Mouse (Mus musculus) forebrain, embryonic 12.5 days (tissue): Measurements from ENCODE around the gene Crip1. TPM values are rescaled to one million over a fixed set of nuclear protein-coding genes. Genes with fewer than 3 reads are reported as not detected.

Experiments
- ATAC-seq: fragments of 200-750 bp; cut with Nextera tagmentation; 2 replicates; pipeline ENCODE4 v1.8.0; 2017; ENCODE audit warnings: moderate TSS enrichment; ENCODE audit not compliant: low FRiP score
- H3K27ac ChIP-seq: fragments of 300-500 bp; sonication (generic); 2 replicates; pipeline ENCODE4 v1.5.1; 2016; ENCODE audit warnings: mild to moderate bottlenecking
- H3K27me3 ChIP-seq: fragments of 300-500 bp; sonication (generic); 2 replicates; pipeline ENCODE4 v1.6.1; 2016; ENCODE audit warnings: mild to moderate bottlenecking
- H3K36me3 ChIP-seq: fragments of 300-500 bp; sonication (generic); replicated peaks from 2 replicates; pipeline ENCODE4 v1.6.1; 2016; ENCODE audit warnings: mild to moderate bottlenecking
- H3K4me1 ChIP-seq: fragments of 300-500 bp; sonication (generic); 2 replicates; pipeline ENCODE4 v1.6.1; 2016
- H3K4me2 ChIP-seq: fragments of 300-500 bp; sonication (generic); 2 replicates; pipeline ENCODE4 v1.6.1; 2016; ENCODE audit warnings: mild to moderate bottlenecking, moderate library complexity
- H3K4me3 ChIP-seq: fragments of 300-500 bp; sonication (generic); replicated peaks from 2 replicates; pipeline ENCODE4 v1.5.1; 2016; ENCODE audit warnings: mild to moderate bottlenecking
- H3K9ac ChIP-seq: fragments of 300-500 bp; sonication (generic); 2 replicates; pipeline ENCODE4 v1.6.1; 2016; ENCODE audit warnings: mild to moderate bottlenecking
- H3K9me3 ChIP-seq: fragments of 300-500 bp; sonication (generic); 2 replicates; pipeline ENCODE4 v1.6.1; 2016
- WGBS: fragments of 180-500 bp; shearing (Covaris S2); methylation state at CpG from one replicate; pipeline ENCODE4 v1.1.7; 2016; 5-methylcytosine and 5-hydroxymethylcytosine counted together
- polyA plus RNA-seq: library from polyadenylated mRNA; unstranded; fragments of >200 nt; fragmentation: Nextera tagmentation; extraction: Ambion mirVana; gene quantifications from 2 replicates; pipeline ENCODE4 v1.2.1, GENCODE M21; 2016

Crip1 gene
- polyA plus RNA-seq, 1 experiment from 2014 or later: 62.0 TPM

DNA sequence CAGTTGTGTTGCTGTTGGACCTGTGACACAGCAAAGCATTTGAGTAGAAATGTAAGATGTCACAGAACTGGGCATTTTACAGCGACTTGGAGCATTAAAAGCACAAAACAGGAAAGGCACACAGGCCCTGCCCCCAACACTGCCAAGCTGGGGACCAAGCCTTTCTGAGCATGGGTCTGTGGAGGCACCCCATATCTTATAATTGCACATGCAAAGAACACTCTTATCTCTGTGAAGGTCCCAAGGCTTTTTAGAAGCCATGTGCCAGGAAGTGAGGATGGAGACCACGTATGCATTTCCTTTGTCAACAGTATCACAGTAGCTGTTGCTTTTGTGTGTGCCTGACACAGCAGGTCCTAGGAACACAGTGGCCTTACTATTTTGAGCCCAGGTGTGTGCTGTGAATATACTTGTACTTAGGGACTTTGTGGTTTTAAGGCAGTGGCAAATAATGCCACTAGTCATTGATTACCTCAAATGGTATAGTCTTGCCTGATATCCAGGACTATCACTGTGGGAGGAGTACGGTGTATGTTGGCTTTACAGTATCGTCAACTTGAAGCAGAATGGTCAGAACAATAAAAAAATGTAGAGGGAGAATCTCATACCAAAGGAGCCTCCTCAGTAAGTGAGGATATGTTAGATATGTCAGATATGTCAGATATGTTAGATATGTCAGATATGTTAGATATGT lies 38.5 kb upstream of the Crip1 start:
- H3K4me2 ChIP-seq: no peak overlapping the region
- H3K27ac ChIP-seq: no peak overlapping the region
- H3K4me3 ChIP-seq: no peak overlapping the region
- WGBS: 87% methylated on average over 4 of the region's 4 CpGs
- no peaks in the 10 kb centered on the region for H3K9me3 ChIP-seq
- no peak overlapping the region for H3K9ac ChIP-seq
- peaks cover 20% of the 10 kb centered on the region for H3K36me3 ChIP-seq
- H3K4me1 ChIP-seq: peaks cover 6% of the 10 kb centered on the region; the same call in 1 of the 2 replicates
- no peaks in the 10 kb centered on the region for H3K27me3 ChIP-seq
- ATAC-seq: no peak

DNA sequence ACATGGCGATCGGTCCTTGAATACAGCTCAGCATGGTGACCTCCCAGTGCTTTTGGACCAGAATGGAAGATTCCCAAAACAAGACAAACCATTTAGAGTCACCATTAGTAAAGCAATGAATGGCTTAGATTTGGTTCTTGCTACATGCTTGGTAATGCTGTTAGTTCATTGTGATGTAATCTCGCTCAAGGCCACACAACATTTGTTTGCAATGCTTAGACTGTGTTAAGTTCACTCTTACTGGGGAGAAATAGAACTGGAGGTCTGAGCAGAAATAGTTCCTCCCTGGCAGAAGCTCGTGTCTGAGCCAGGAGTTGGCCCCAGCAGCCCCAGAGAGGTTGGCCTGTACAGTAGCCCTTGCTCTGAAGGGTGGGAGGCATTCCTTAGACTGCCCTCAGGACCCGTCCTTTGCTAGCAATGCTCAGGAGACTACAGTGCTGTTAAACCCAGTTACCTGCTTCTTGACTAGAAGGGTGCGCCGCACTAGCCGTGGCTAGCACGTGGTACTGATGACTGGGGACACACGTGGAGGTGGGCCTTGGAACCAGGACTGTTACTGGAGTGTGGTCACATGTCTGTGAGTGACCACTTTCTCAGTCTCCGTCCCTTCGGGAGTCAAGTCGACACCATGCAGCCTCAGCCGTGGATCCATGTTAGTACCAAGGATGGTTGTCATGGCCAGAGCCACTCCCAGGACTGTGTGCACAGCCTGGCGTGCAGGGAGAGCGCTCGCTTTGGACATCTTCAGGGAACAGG lies 37.4 kb upstream of the Crip1 start:
- Histone ChIP-seq H3K27me3 (no peaks in the 10 kb centered on the region), H3K9me3 (no peaks in the 10 kb centered on the region), H3K9ac (no peak overlapping the region), H3K36me3 (peaks cover 32% of the 10 kb centered on the region), H3K4me1 (no peaks in the 10 kb centered on the region; the same call in 1 of the 2 replicates), H3K4me3 (no peak overlapping the region), H3K27ac (no peak overlapping the region), H3K4me2 (no peak overlapping the region)
- no peak for ATAC-seq
- 89% methylated on average over 17 of the region's 17 CpGs for WGBS

DNA sequence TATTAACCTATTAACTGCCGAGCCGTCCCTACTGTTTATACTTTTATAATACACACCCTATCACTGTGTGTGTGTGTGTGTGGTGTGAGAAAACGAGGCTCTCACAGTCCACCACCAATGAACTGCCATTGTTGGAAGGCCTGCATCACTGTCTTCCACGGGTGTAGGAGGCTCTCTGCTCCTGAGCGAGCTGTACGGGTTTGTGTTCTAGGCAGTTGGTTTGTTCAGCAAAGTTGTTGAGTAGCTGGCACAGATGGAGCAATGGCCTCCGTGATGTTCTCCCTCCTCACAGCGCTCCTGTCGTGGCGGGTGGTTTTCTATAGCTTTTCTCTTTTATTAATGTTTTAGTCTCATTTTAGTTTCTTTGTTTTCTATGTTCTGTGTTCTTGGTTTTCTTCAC lies 36.3 kb upstream of the Crip1 start:
- ATAC-seq: no peak
- Histone ChIP-seq H3K9ac (no peak overlapping the region), H3K4me2 (no peak overlapping the region), H3K36me3 (peaks cover 39% of the 10 kb centered on the region), H3K27ac (no peak overlapping the region), H3K4me1 (no peaks in the 10 kb centered on the region; the same call in 1 of the 2 replicates), H3K9me3 (no peaks in the 10 kb centered on the region), H3K27me3 (no peaks in the 10 kb centered on the region), H3K4me3 (no peak overlapping the region)
- WGBS: 82% methylated on average over 10 of the region's 10 CpGs

DNA sequence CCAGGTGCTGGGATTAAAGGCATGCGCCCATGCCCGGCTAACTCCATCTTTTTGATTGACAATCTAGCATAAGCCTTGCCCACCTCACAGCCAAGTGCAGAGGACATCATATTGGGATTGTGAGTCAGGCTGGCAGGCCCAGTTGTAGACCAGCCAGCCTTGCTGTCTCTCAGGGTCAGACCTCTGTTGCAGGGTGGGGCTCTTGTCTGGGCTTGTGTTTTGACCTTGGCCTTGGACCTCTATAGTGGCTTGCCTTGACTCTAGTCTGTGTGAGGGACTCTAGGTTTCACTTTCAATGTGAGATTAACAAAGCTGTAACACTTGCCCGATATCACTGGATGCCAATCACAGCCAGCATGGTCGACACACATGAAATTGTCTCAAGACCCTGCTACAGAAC lies 32.0 kb upstream of the Crip1 start:
- H3K36me3 ChIP-seq: peaks cover 70% of the 10 kb centered on the region
- H3K9ac ChIP-seq: no peak overlapping the region
- no peak overlapping the region for H3K4me3 ChIP-seq
- H3K4me1 ChIP-seq: no peaks in the 10 kb centered on the region
- H3K9me3 ChIP-seq: no peaks in the 10 kb centered on the region
- 92% methylated on average over 4 of the region's 4 CpGs for WGBS
- ATAC-seq: no peak
- no peak overlapping the region for H3K27ac ChIP-seq
- H3K4me2 ChIP-seq: no peak overlapping the region
- H3K27me3 ChIP-seq: no peaks in the 10 kb centered on the region

DNA sequence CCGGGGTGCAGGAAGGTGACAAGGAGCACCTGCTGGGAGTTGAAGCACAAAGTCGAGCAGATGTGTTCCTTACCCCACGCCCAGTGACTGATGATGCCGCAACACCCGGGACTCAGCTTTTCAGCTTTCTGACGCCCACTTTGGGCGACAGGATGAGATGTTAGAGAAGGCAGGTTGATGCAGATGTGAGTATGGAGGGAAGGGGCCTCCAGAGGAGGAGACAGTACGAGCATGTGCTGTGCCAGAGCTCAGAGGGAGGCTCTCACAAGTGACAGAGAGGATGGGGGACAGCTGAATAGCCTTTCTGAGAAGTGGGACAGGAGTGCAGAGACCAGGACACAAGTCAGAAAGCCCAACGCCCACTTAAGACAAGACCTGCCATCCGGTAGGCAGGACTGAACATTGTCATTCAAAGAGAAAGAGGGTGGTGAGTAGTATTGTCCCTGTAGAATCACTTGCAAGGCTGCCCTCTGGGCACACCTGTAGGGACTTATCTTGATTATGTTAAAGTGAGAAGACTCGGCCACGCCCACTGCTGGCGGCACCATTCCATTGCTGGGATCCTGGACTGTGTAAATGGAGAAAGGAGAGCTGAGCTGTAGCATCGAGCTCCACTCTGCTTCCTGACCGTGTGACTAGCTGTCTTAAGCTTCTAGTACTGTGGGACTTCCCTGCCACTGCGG lies 31.1 kb upstream of the Crip1 start:
- peaks cover 73% of the 10 kb centered on the region for H3K36me3 ChIP-seq
- no peaks in the 10 kb centered on the region for H3K4me1 ChIP-seq
- H3K4me2 ChIP-seq: no peak overlapping the region
- no peak overlapping the region for H3K9ac ChIP-seq
- 87% methylated on average over 16 of the region's 16 CpGs for WGBS
- H3K27ac ChIP-seq: no peak overlapping the region
- H3K4me3 ChIP-seq: no peak overlapping the region
- no peak for ATAC-seq
- H3K9me3 ChIP-seq: no peaks in the 10 kb centered on the region
- no peaks in the 10 kb centered on the region for H3K27me3 ChIP-seq

DNA sequence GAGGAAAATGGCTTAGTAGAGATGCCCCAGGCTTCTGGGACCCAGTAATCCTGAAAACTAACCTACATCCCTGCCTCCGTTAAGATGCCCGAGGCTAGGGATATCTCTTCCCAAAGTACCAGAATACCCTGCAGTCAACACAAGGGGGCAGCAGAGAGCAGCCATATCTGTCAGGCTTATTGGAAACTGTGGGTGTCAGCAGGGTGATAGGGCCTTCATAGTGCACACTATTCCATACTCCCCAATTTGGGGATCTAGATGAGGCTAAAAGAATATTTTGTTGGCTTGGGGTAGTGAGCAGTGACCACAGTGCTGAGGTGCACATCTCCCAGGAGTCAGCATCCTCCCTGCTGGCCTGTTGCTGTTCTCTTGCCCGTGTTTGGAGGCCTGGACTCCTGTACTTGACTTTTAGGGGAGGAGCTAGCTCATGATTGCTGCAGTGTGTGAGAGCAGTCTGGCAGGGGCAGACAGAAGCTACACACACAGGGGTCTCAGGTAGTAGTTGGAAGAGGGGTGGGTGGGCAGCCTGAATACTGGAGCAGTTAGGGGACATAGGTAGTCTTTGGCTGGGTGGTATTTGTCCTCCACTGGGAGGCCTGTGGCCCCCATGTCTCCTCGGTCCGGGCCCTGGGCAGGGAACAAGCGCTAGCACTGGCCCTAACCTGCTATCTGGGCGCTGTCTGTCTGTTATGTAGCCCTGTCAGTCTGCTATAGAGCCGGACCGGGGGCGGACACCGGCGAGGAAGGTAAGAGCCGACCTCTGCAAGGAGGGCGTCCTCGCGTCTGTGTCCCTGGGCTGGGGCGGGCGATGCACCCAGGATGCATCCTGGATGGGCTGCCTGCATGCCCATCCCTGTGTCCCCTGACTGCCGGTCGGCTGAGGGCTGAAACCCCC lies 26.4 kb upstream of the Crip1 start:
- no peak overlapping the region for H3K4me2 ChIP-seq
- no peaks in the 10 kb centered on the region for H3K9me3 ChIP-seq
- no peaks in the 10 kb centered on the region for H3K4me1 ChIP-seq
- H3K36me3 ChIP-seq: peaks cover 91% of the 10 kb centered on the region
- no peak overlapping the region for H3K4me3 ChIP-seq
- H3K9ac ChIP-seq: no peak overlapping the region
- H3K27me3 ChIP-seq: no peaks in the 10 kb centered on the region
- 86% methylated on average over 20 of the region's 20 CpGs for WGBS
- no peak overlapping the region for H3K27ac ChIP-seq
- peak; percentile 66 for ATAC-seq

DNA sequence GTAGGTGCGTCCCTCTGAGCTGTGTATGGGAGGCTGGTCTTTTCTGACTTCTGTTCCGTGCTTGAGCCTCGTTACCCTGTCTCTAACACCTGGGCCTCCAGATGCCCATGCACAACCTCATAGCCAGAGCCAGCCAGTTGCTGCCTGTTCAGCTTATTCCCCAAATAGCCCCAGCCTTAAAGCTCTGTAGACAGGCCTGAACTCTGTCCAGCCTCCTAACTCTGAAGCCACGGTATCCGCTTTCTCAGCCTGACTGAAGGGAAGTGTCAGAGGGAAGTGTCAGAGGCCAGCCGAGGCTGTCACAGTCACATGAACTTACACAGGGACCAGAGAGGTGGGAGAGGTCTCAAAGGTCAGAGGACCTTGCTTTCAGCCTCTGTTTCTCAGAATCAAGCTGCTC lies 21.4 kb upstream of the Crip1 start:
- WGBS: 87% methylated on average over 6 of the region's 6 CpGs
- Histone ChIP-seq H3K36me3 (peaks cover 100% of the 10 kb centered on the region), H3K27me3 (no peaks in the 10 kb centered on the region), H3K4me1 (no peaks in the 10 kb centered on the region), H3K4me2 (no peak overlapping the region), H3K4me3 (no peak overlapping the region), H3K27ac (no peak overlapping the region), H3K9me3 (no peaks in the 10 kb centered on the region), H3K9ac (no peak overlapping the region)
- no peak for ATAC-seq

DNA sequence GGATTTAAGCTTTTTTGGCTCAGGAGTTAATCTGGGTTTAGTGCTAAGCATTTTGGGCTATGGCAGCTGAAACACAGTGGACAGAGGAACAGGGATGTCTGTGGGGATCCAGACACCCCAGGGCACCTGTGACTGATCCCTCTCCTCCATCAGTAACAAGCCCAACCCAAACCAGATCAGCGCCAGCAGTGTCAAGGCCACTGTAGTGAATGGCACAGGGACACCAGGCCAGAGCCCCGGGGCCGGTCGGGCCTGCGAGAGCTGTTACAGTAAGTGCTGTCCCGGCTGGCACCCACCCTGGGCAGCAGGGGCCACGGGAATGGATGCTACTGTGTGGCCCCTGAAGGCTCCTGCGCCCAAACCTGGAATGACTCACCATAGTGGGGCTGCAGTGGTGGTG lies 15.4 kb upstream of the Crip1 start:
- H3K4me1 ChIP-seq: no peaks in the 10 kb centered on the region
- H3K27ac ChIP-seq: no peak overlapping the region
- no peak overlapping the region for H3K9ac ChIP-seq
- no peak for ATAC-seq
- H3K4me2 ChIP-seq: no peak overlapping the region
- WGBS: 94% methylated on average over 8 of the region's 8 CpGs
- peaks cover 100% of the 10 kb centered on the region for H3K36me3 ChIP-seq
- H3K4me3 ChIP-seq: no peak overlapping the region
- H3K9me3 ChIP-seq: no peaks in the 10 kb centered on the region
- no peaks in the 10 kb centered on the region for H3K27me3 ChIP-seq

DNA sequence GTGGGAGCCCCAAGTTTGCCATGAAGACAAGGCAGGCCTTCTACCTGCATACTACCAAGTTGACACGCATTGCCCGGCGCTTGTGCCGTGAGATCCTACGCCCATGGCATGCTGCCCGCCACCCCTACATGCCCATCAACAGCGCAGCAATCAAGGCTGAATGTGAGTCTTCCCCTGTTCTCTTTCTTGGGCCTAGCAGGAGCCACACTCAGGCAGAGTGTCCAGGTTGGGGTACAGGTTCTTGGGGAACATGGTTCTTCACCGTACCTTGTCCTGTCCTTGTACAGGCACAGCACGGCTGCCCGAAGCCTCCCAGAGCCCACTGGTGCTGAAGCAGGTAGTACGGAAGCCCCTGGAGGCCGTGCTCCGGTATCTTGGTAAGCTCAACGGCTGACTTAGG lies 14.5 kb upstream of the Crip1 start:
- H3K9ac ChIP-seq: no peak overlapping the region
- no peak overlapping the region for H3K27ac ChIP-seq
- H3K27me3 ChIP-seq: no peaks in the 10 kb centered on the region
- H3K4me2 ChIP-seq: no peak overlapping the region
- no peak for ATAC-seq
- peaks cover 100% of the 10 kb centered on the region for H3K36me3 ChIP-seq
- 98% methylated on average over 14 of the region's 14 CpGs for WGBS
- no peaks in the 10 kb centered on the region for H3K9me3 ChIP-seq
- no peaks in the 10 kb centered on the region for H3K4me1 ChIP-seq
- H3K4me3 ChIP-seq: no peak overlapping the region

DNA sequence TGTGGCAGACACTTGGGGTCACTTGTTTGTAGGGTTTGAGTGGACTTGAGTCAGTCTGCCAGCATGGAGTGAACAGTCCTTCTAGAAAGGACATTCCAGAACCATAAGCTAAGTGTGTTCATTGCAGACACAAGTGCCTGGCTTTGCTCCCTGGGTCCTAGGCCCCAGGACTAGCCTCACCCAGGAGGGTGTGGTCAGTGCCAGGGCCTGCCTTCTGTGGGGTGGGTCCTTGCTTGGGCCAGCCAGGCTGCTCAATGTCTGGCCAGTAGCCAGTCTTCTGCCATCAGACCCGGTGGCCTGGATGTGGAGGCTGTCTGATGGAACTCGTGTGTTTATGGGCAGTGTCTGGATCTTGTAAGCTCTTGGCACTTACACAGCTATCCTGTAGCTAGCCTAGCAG lies 13.5 kb upstream of the Crip1 start:
- WGBS: 88% methylated on average over 2 of the region's 2 CpGs
- H3K4me1 ChIP-seq: no peaks in the 10 kb centered on the region
- no peak overlapping the region for H3K27ac ChIP-seq
- H3K36me3 ChIP-seq: peaks cover 100% of the 10 kb centered on the region
- H3K9me3 ChIP-seq: no peaks in the 10 kb centered on the region
- ATAC-seq: no peak
- H3K27me3 ChIP-seq: no peaks in the 10 kb centered on the region
- H3K9ac ChIP-seq: no peak overlapping the region
- H3K4me2 ChIP-seq: no peak overlapping the region
- H3K4me3 ChIP-seq: no peak overlapping the region

DNA sequence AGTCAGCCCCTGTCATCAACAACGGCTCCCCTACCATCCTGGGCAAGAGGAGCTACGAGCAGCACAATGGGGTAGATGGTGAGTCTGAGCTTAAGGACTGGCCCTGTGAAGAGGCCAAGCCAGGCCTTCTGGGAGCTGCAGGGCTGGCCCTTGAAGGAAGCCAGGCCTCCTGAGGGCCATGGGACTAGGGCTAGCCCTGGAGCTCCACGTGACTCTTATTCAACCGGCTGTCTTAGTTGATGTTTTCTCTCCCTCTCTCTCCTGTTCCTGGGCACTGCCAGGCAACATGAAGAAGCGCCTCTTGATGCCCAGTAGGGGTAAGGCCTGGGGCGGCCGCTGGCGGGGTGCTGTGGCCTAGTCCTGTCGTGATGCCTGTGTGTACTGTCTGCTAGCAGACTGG lies 12.9 kb upstream of the Crip1 start:
- H3K27ac ChIP-seq: no peak overlapping the region
- no peaks in the 10 kb centered on the region for H3K27me3 ChIP-seq
- no peak overlapping the region for H3K4me3 ChIP-seq
- ATAC-seq: no peak
- WGBS: 90% methylated on average over 9 of the region's 9 CpGs
- H3K4me2 ChIP-seq: no peak overlapping the region
- peaks cover 7% of the 10 kb centered on the region; the same call in 1 of the 2 replicates for H3K4me1 ChIP-seq
- H3K9ac ChIP-seq: peak overlapping the region; percentile 4; the same call in 1 of the 2 replicates
- peaks cover 100% of the 10 kb centered on the region for H3K36me3 ChIP-seq
- no peaks in the 10 kb centered on the region for H3K9me3 ChIP-seq
